Mouse (Mus musculus) lung, adult 2 months (tissue): ENCODE measurements at regions not wholly inside any gene's neighbourhood (a gene's known extent, or its start where the extent isn't known, plus 50 kb on each side); places are given as distances from the start of the nearest gene placed in this dataset.

Experiments used
- CTCF ChIP-seq: fragments of 200-500 bp; IDR thresholded peaks from 2 replicates; pipeline ENCODE4 v1.5.1; 2011; ENCODE audit warnings: mild to moderate bottlenecking, low read length, control low read depth; ENCODE audit not compliant: insufficient read depth
- POLR2A ChIP-seq: fragments of 200-500 bp; IDR thresholded peaks from 2 replicates; pipeline ENCODE4 v1.6.1; 2011; ENCODE audit warnings: low read depth, mild to moderate bottlenecking, control low read depth, low read length, borderline replicate concordance; ENCODE audit errors: extremely low read depth

DNA sequence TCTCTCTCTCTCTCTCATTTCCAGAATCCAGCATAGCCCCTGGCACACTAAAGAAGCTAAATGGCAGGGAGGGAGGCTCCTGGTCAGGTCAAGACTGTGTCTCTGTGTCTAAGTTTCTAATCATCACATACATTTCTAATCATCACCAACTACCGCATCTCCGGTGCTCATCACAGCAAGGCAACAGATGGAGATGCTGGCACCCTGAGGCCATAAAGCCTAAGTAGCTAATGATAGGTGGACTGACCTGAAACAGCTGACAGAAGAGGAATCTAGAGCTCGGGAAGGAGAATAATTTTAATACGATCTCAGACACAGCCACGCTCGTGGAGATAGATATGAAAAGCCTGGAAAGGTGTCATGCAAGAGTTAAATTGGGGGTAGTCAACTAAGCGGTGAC, 104.8 kb downstream of the Suds3 start:
- TF ChIP-seq CTCF (no peak), POLR2A (no peak)
